Mouse (Mus musculus): ENCODE measurements around the gene Nckap5l.

DNA sequence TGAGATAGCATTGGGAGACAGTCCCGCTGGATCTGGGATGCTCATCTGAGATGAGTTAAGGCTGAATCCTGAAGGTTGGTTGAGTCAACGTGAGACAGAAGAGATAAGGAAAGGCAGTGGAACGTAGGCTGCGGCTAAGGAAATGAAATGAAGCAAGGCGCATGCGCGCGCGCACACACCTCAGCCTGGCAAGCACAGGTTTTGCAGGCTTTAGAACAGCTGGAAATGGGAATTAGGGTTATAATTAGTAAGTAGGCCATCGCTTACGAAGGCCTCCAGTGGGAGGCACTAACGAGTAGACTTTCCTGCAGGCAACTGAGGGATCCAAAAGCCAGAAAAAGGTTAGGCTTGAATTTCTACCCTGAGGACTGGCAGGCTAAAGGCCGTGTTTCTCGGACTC is 45.8 kb downstream of the Nckap5l start:
- no peak for TF ChIP-seq POLR2A (IDR thresholded peaks at IDR 0.05; ENCODE audit: insufficient read depth, low read length)
- TF ChIP-seq CTCF (IDR thresholded peaks at IDR 0.05; ENCODE audit: low read depth, low read length): no peak

Measured in ES-Bruce4 (cell line).